Mouse (Mus musculus) E14TG2a.4 (cell line): ENCODE data around the gene Tnr.

ENCODE experiments used
- H3K27me3 ChIP-seq: 2 replicates; pipeline ENCODE4 v1.6.1; 2014; ENCODE audit warnings: low read length, control low read depth; ENCODE audit not compliant: insufficient read depth
- H3K36me3 ChIP-seq: 2 replicates; pipeline ENCODE4 v1.6.1; 2014; ENCODE audit warnings: low read length, control low read depth; ENCODE audit not compliant: insufficient read depth
- H3K4me1 ChIP-seq: replicated peaks from 2 replicates; pipeline ENCODE4 v1.6.1; 2014; ENCODE audit warnings: low read depth, low read length, control low read depth
- H3K4me3 ChIP-seq: replicated peaks from 2 replicates; pipeline ENCODE4 v1.5.1; 2014; ENCODE audit warnings: mild to moderate bottlenecking, low read length
- H3K9me3 ChIP-seq: 2 replicates; pipeline ENCODE4 v1.6.1; 2014; ENCODE audit warnings: low read length, control low read depth
- CTCF ChIP-seq: conservative IDR thresholded peaks from 2 replicates; pipeline ENCODE4 v1.5.1; 2014; ENCODE audit warnings: low read length
- NANOG ChIP-seq: IDR thresholded peaks from 2 replicates; pipeline ENCODE4 v1.6.1; 2014; ENCODE audit warnings: borderline replicate concordance, low read length, mixed read lengths
- POU5F1 ChIP-seq: IDR thresholded peaks from 2 replicates; pipeline ENCODE4 v1.6.1; 2014; ENCODE audit warnings: low read length, borderline replicate concordance

Gene Tnr

GRCm38 (mm10) chr1:159551036-159551435 lies 27.5 kb downstream of the Tnr start:
- Histone ChIP-seq H3K4me3 (no peak overlapping the region), H3K4me1 (no peaks in the 10 kb centered on the region), H3K27me3 (peaks cover 4% of the 10 kb centered on the region; the same call in 1 of the 2 replicates), H3K36me3 (no peaks in the 10 kb centered on the region), H3K9me3 (no peaks in the 10 kb centered on the region)
- TF ChIP-seq CTCF (no peak), NANOG (no peak), POU5F1 (no peak)

- Histone ChIP-seq H3K9me3 (no peaks in the 10 kb centered on the region), H3K4me3 (no peak overlapping the region), H3K36me3 (no peaks in the 10 kb centered on the region), H3K27me3 (peaks cover 4% of the 10 kb centered on the region; the same call in 1 of the 2 replicates), H3K4me1 (no peaks in the 10 kb centered on the region)
- TF ChIP-seq POU5F1: no peak
- no peak for TF ChIP-seq NANOG
- no peak for TF ChIP-seq CTCF
Measured at GRCm38 (mm10) chr1:159551591-159552442, 28.2 kb downstream of the Tnr start.

- no peaks in the 10 kb centered on the region for H3K9me3 ChIP-seq
- TF ChIP-seq POU5F1: no peak
- TF ChIP-seq CTCF: no peak
- TF ChIP-seq NANOG: no peak
Measured at GRCm38 (mm10) chr1:159561616-159562015, 38.0 kb downstream of the Tnr start.

GRCm38 (mm10) chr1:159565129-159565528 lies 41.6 kb downstream of the Tnr start:
- Histone ChIP-seq H3K36me3 (no peaks in the 10 kb centered on the region), H3K4me3 (no peak overlapping the region), H3K4me1 (no peaks in the 10 kb centered on the region), H3K27me3 (no peaks in the 10 kb centered on the region), H3K9me3 (no peaks in the 10 kb centered on the region)
- TF ChIP-seq POU5F1 (no peak), CTCF (no peak), NANOG (no peak)

More at GRCm38 (mm10) chr1:159561616-159562015, 38.0 kb downstream of the Tnr start:
- Histone ChIP-seq H3K4me1 (no peaks in the 10 kb centered on the region), H3K4me3 (no peak overlapping the region), H3K36me3 (no peaks in the 10 kb centered on the region), H3K27me3 (no peaks in the 10 kb centered on the region)

GRCm38 (mm10) chr1:159566046-159566445 lies 42.5 kb downstream of the Tnr start:
- Histone ChIP-seq H3K9me3 (no peaks in the 10 kb centered on the region), H3K4me3 (no peak overlapping the region), H3K4me1 (no peaks in the 10 kb centered on the region), H3K27me3 (no peaks in the 10 kb centered on the region), H3K36me3 (no peaks in the 10 kb centered on the region)
- TF ChIP-seq POU5F1 (no peak), NANOG (no peak), CTCF (peak; percentile 67)

GRCm38 (mm10) chr1:159567171-159567570 lies 43.6 kb downstream of the Tnr start:
- TF ChIP-seq POU5F1 (no peak), CTCF (no peak), NANOG (no peak)
- H3K27me3 ChIP-seq: no peaks in the 10 kb centered on the region
- no peaks in the 10 kb centered on the region for H3K4me1 ChIP-seq
- H3K4me3 ChIP-seq: no peak overlapping the region
- H3K9me3 ChIP-seq: no peaks in the 10 kb centered on the region
- no peaks in the 10 kb centered on the region for H3K36me3 ChIP-seq

GRCm38 (mm10) chr1:159570270-159570669 lies 46.7 kb downstream of the Tnr start:
- no peaks in the 10 kb centered on the region for H3K4me1 ChIP-seq
- H3K4me3 ChIP-seq: no peak overlapping the region
- no peaks in the 10 kb centered on the region for H3K9me3 ChIP-seq
- H3K36me3 ChIP-seq: no peaks in the 10 kb centered on the region
- no peaks in the 10 kb centered on the region for H3K27me3 ChIP-seq
- TF ChIP-seq CTCF: no peak

- TF ChIP-seq CTCF (no peak), NANOG (no peak)
- H3K27me3 ChIP-seq: no peaks in the 10 kb centered on the region
- H3K36me3 ChIP-seq: no peaks in the 10 kb centered on the region
- no peaks in the 10 kb centered on the region for H3K4me1 ChIP-seq
- no peaks in the 10 kb centered on the region for H3K9me3 ChIP-seq
- H3K4me3 ChIP-seq: no peak overlapping the region
Measured at GRCm38 (mm10) chr1:159570831-159571230, 47.3 kb downstream of the Tnr start.

GRCm38 (mm10) chr1:159571951-159572350 lies 48.4 kb downstream of the Tnr start:
- H3K4me3 ChIP-seq: no peak overlapping the region
- H3K27me3 ChIP-seq: no peaks in the 10 kb centered on the region
- H3K36me3 ChIP-seq: no peaks in the 10 kb centered on the region
- no peaks in the 10 kb centered on the region for H3K9me3 ChIP-seq
- H3K4me1 ChIP-seq: no peaks in the 10 kb centered on the region
- TF ChIP-seq NANOG (no peak), CTCF (no peak), POU5F1 (no peak)
